16 mouse cellular contexts compared by ENCODE assay signal in the genomic region with DNA sequence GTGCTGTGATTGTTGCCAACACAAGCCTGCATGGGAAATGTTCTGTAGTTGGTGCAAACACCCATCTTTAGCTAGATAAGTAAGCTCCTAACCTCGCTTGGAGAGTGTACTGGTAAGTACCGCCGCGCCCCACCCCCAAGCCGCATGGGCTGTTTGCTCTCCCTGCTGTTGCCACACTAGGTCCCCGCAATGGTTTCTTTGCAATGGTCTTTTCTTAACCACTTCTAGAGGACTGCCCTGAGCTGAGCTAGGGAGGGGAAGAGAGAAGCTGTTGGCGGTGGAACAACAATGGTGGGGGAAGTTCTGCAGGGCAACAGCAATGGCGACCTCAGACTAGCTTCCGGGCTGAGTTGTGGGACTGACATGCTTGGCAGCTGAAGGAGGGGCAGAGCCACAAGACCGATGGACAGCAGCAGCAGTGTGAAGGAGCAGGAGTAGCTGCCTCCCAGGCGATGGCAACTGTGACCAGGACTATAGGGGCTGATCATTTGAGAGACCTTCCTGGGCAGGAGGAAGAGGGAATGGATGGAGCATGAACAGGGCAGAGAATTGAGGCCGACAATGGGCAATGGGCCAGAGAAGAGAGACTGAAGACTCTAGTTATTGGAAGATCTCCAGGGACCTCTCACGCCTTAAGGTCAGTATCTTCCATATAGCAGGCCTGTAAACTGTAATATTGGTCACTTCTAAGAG. TPM values are rescaled to one million over a fixed set of nuclear protein-coding genes. Genes with fewer than 3 reads are reported as not detected.
A peak's percentile ranks its signal among the peaks of the same experiment; 100 is the strongest.
DNase-seq lines count a peak whose midpoint lies in the region; ATAC-seq and TF ChIP-seq lines count a peak whose summit lies in the region.
"Had no signal": no experiment of that assay in that cellular context is flagged by ENCODE, and none has a peak within 500 bp of the region (broad histone marks: within the 10 kb centered on the region; RNA-seq: fewer than 3 reads in every experiment).

Gene Fam71b, plus strand, starts transcription at position 393 of the 693 bp plus-strand sequence.

- no peaks in the 10 kb centered on the region for H3K9me3 ChIP-seq in CH12.LX (replicated peaks; ENCODE audit: low read length)
- H3K9me3 ChIP-seq in lung, postnatal 0 days (ENCODE audit: low read length) = no peaks in the 10 kb centered on the region
- no peaks in the 10 kb centered on the region for H3K9me3 ChIP-seq in hindbrain, embryonic 12.5 days (replicated peaks)
- H3K9me3 ChIP-seq in heart, embryonic 11.5 days (replicated peaks; ENCODE audit: control insufficient read depth, low read length) = no peaks in the 10 kb centered on the region
- H3K9me3 ChIP-seq: forebrain, embryonic 13.5 days had no signal

- TF ChIP-seq EP300 in CH12.LX (IDR thresholded peaks at IDR 0.05; ENCODE audit: low read length) = no peak
- TF ChIP-seq EP300 in lung, postnatal 0 days (IDR thresholded peaks at IDR 0.05) = no peak

- peak within 1 kb of the TSS; percentile 53 for H3K9ac ChIP-seq in CH12.LX (ENCODE audit: insufficient read depth, low read depth)
- no peak within 1 kb of the TSS for H3K9ac ChIP-seq in lung, postnatal 0 days (replicated peaks; ENCODE audit: low read depth)
- no peak within 1 kb of the TSS for H3K9ac ChIP-seq in hindbrain, embryonic 12.5 days
- no peak within 1 kb of the TSS for H3K9ac ChIP-seq in heart, embryonic 11.5 days (ENCODE audit: low read depth, low read length)
- H3K9ac ChIP-seq: forebrain, embryonic 13.5 days had no signal

- in situ Hi-C loops in CH12.LX (cut with MboI; ENCODE audit: low pct_ligation_motif_present, low pct_unique_long_range_greater_than_20kb, low sequenced_read_pairs) = no loop called here

- H3K27me3 ChIP-seq in CH12.LX (replicated peaks) = no peaks in the 10 kb centered on the region
- no peaks in the 10 kb centered on the region for H3K27me3 ChIP-seq in lung, postnatal 0 days (replicated peaks; ENCODE audit: insufficient read depth, low read length)
- H3K27me3 ChIP-seq in splenic B cell, adult 2 months (ENCODE audit: control insufficient read depth, insufficient read depth, low read length, poor library complexity, severe bottlenecking) = no peaks in the 10 kb centered on the region
- no peaks in the 10 kb centered on the region for H3K27me3 ChIP-seq in hindbrain, embryonic 12.5 days
- H3K27me3 ChIP-seq in heart, embryonic 11.5 days (ENCODE audit: control insufficient read depth, insufficient read depth, low read length) = no peaks in the 10 kb centered on the region
- H3K27me3 ChIP-seq: forebrain, embryonic 13.5 days had no signal

- ATAC-seq in CD4-positive, CD25-positive, alpha-beta regulatory T cell, adult 4 months = no peak
- 0 out of 2 replicates have a peak, but pooled peaks have one; percentile 40 for ATAC-seq in lung, postnatal 0 days
- no peak for ATAC-seq in hindbrain, embryonic 12.5 days (ENCODE audit: low FRiP score)
- ATAC-seq in heart, embryonic 11.5 days (replicated peaks; ENCODE audit: insufficient number of reproducible peaks, low FRiP score, low TSS enrichment) = no peak
- ATAC-seq: forebrain, embryonic 13.5 days; intestine, postnatal 0 days had no signal

- TF ChIP-seq RAD21 in CH12.LX (IDR thresholded peaks at IDR 0.05; ENCODE audit: low read depth, low read length) = no peak; the same call in 1 of the 2 replicates

- 50% methylated on average over 13 of the region's 13 CpGs for WGBS in lung, postnatal 0 days
- WGBS in hindbrain, embryonic 12.5 days = 76% methylated on average over 13 of the region's 13 CpGs
- WGBS in heart, embryonic 11.5 days (ENCODE audit: insufficient replicate concordance) = 65% methylated on average over 13 of the region's 13 CpGs

- H3K4me2 ChIP-seq in CH12.LX (ENCODE audit: insufficient read depth, low read depth, poor library complexity, severe bottlenecking) = peak within 1 kb of the TSS; percentile 9; the same call in 1 of the 2 replicates
- H3K4me2 ChIP-seq in lung, postnatal 0 days (replicated peaks; ENCODE audit: low read depth, low read length) = no peak within 1 kb of the TSS
- no peak within 1 kb of the TSS for H3K4me2 ChIP-seq in hindbrain, embryonic 12.5 days (replicated peaks)
- H3K4me2 ChIP-seq in heart, embryonic 11.5 days = no peak within 1 kb of the TSS
- H3K4me2 ChIP-seq: forebrain, embryonic 13.5 days had no signal

- DNase-seq in CD4-positive, CD25-positive, alpha-beta regulatory T cell, adult 2 months (ENCODE audit: low read depth, low spot score) = peak; percentile 52
- DNase-seq in CH12.LX (ENCODE audit: extremely low read depth) = no peak
- DNase-seq in lung, postnatal 0 days (ENCODE audit: low spot score) = peak; percentile 8
- peak; percentile 13 for DNase-seq in splenic B cell, adult 2 months (ENCODE audit: low read depth, low spot score)
- no peak for DNase-seq in layer of hippocampus, adult 9-11 months
- DNase-seq: cerebellum, postnatal 25 days; gastrocnemius, postnatal 14 days; heart, postnatal 10 days had no signal

- H3K27ac ChIP-seq in CH12.LX (ENCODE audit: insufficient read depth, low read depth) = peak within 1 kb of the TSS; percentile 79
- H3K27ac ChIP-seq in lung, postnatal 0 days (ENCODE audit: low read length) = no peak within 1 kb of the TSS
- H3K27ac ChIP-seq in hindbrain, embryonic 12.5 days = no peak within 1 kb of the TSS
- H3K27ac ChIP-seq in heart, embryonic 11.5 days (ENCODE audit: low read depth, low read length) = no peak within 1 kb of the TSS
- H3K27ac ChIP-seq: forebrain, embryonic 13.5 days had no signal

- H3K4me1 ChIP-seq in CH12.LX (ENCODE audit: control insufficient read depth in 1 of 2, insufficient read depth in 2 of 2) = peaks cover 39 to 77% of the 10 kb centered on the region in 2 experiments
- H3K4me1 ChIP-seq in lung, postnatal 0 days (ENCODE audit: insufficient read depth, low read depth, low read length) = no peaks in the 10 kb centered on the region
- no peaks in the 10 kb centered on the region for H3K4me1 ChIP-seq in hindbrain, embryonic 12.5 days
- H3K4me1 ChIP-seq in heart, embryonic 11.5 days (ENCODE audit: control insufficient read depth, insufficient read depth, low read length) = no peaks in the 10 kb centered on the region
- H3K4me1 ChIP-seq: forebrain, embryonic 13.5 days had no signal

- peak; percentile 30; the same call in 1 of the 2 replicates for TF ChIP-seq POLR2A in CH12.LX (IDR thresholded peaks at IDR 0.05; ENCODE audit: low read depth, low read length)

- H3K79me2 ChIP-seq in CH12.LX (replicated peaks; ENCODE audit: control insufficient read depth, extremely low read depth, insufficient read depth, poor library complexity, severe bottlenecking) = no peaks in the 10 kb centered on the region

- no peaks in the 10 kb centered on the region for H3K36me3 ChIP-seq in CH12.LX (replicated peaks in 1 of 2; ENCODE audit: control insufficient read depth in 1 of 2, insufficient read depth in 1 of 2, low read length in 1 of 2)
- no peaks in the 10 kb centered on the region for H3K36me3 ChIP-seq in lung, postnatal 0 days (ENCODE audit: insufficient read depth, low read length)
- H3K36me3 ChIP-seq in splenic B cell, adult 2 months (ENCODE audit: control insufficient read depth, insufficient read depth, low read length, poor library complexity, severe bottlenecking) = no peaks in the 10 kb centered on the region
- no peaks in the 10 kb centered on the region for H3K36me3 ChIP-seq in hindbrain, embryonic 12.5 days
- H3K36me3 ChIP-seq in heart, embryonic 11.5 days (ENCODE audit: control insufficient read depth, insufficient read depth, low read length) = no peaks in the 10 kb centered on the region

- peak within 1 kb of the TSS in 2 of 3 experiments; percentile 10 to 49 for H3K4me3 ChIP-seq in CH12.LX (replicated peaks in 1 of 3; ENCODE audit: low read depth in 2 of 3, low read length in 2 of 3, poor library complexity in 1 of 3)
- H3K4me3 ChIP-seq in lung, postnatal 0 days (ENCODE audit: low read depth, low read length) = no peak within 1 kb of the TSS
- no peak within 1 kb of the TSS for H3K4me3 ChIP-seq in hindbrain, embryonic 12.5 days
- no peak within 1 kb of the TSS for H3K4me3 ChIP-seq in heart, embryonic 11.5 days (ENCODE audit: low read depth, low read length)
- H3K4me3 ChIP-seq: forebrain, embryonic 13.5 days had no signal

- dilution Hi-C loops in CH12.LX (cut with MboI; ENCODE audit: extremely low pct_ligation_motif_present, extremely low pct_unique_long_range_greater_than_20kb, low sequenced_read_pairs) = no loop called here

- TF ChIP-seq CTCF in CH12.LX (conservative IDR thresholded peaks at IDR 0.05 in 1 of 2, IDR thresholded peaks at IDR 0.05 in 1 of 2; ENCODE audit: low read depth in 2 of 2, low read length in 2 of 2) = no peak
- no peak for TF ChIP-seq CTCF in lung, postnatal 0 days (IDR thresholded peaks at IDR 0.05)

TF ChIP-seq in CH12.LX, 34 proteins besides CTCF, POLR2A, EP300 and RAD21 (continues in another document):
- TF ChIP-seq NELFE (IDR thresholded peaks at IDR 0.05; ENCODE audit: low read depth, low read length) (peak; percentile 54; the same call in 1 of the 2 replicates), PAX5 (IDR thresholded peaks at IDR 0.05; ENCODE audit: low read length) (no peak), ZMIZ1 (IDR thresholded peaks at IDR 0.05; ENCODE audit: low read depth, low read length) (0 out of 2 replicates have a peak, but pooled peaks have one; percentile 17), UBTF (IDR thresholded peaks at IDR 0.05; ENCODE audit: low read depth, low read length) (peak; percentile 80), JUN (IDR thresholded peaks at IDR 0.05; ENCODE audit: insufficient read depth, low read depth, low read length) (no peak), RCOR1 (conservative IDR thresholded peaks at IDR 0.05; ENCODE audit: low read depth, low read length) (peak; percentile 29; the same call in 1 of the 2 replicates), BHLHE40 (IDR thresholded peaks at IDR 0.05; ENCODE audit: low read depth, low read length) (peak; percentile 7; the same call in 1 of the 2 replicates), ZC3H11A (IDR thresholded peaks at IDR 0.05; ENCODE audit: low read depth, low read length) (no peak), CHD2 (IDR thresholded peaks at IDR 0.05; ENCODE audit: low read length) (peak; percentile 70), KAT2A (IDR thresholded peaks at IDR 0.05; ENCODE audit: insufficient replicate concordance, low read length) (no peak), ZKSCAN1 (IDR thresholded peaks at IDR 0.05; ENCODE audit: borderline replicate concordance, low read depth, low read length) (no peak), E2F4 (IDR thresholded peaks at IDR 0.05; ENCODE audit: insufficient replicate concordance, low read depth, low read length) (no peak), POLR2AphosphoS2 (IDR thresholded peaks at IDR 0.05; ENCODE audit: low read depth, low read length) (no peak)

RNA-seq across cellular contexts. Expression of gene Fam71b, which starts in this region (rescaled TPM):
- under 1 TPM in 1 of 2 experiments, not detected in 1; 0.28 TPM for polyA plus RNA-seq in CD4-positive, CD25-positive, alpha-beta regulatory T cell, adult 4 months (2017; shearing (Covaris generic))
- total RNA-seq in CH12.LX (2012; rRNA removed) (2.6 and 2.7 TPM in 2 replicates), CH12.LX (2014; rRNA removed) (0.46 TPM in 1 of 2 replicates, not detected in the other)
- 2.4 and 2.6 TPM in 2 replicates for polyA plus RNA-seq in CH12.LX (2012; ENCODE audit: insufficient read length, low read depth)
- not detected in 2 replicates for polyA plus RNA-seq in lung, postnatal 0 days (2015; fragmentation: Nextera tagmentation; extraction: Ambion mirVana)
- polyA plus RNA-seq in hindbrain, embryonic 12.5 days (2016; fragmentation: Nextera tagmentation; extraction: Ambion mirVana) = not detected in 2 replicates
- 0.07 TPM in 1 of 2 replicates, not detected in the other for polyA plus RNA-seq in heart, embryonic 11.5 days (2014; fragmentation: Nextera tagmentation; extraction: Ambion mirVana)
- total RNA-seq: gastrocnemius, postnatal 14 days; heart, postnatal 10 days; left cerebral cortex, postnatal 14 days; MEL had no signal
- polyA plus RNA-seq: embryonic facial prominence, embryonic 14.5 days; forebrain, embryonic 13.5 days; intestine, postnatal 0 days had no signal

Comparison
In these comparisons a context has a peak if more than half of its experiments do, and no peak if none do; other contexts are left out.
1. Peak in DNase-seq and ATAC-seq in lung, postnatal 0 days; RNA of the gene not detected or under 1 TPM.
2. DNase-seq: peak in CD4-positive, CD25-positive, alpha-beta regulatory T cell, adult 2 months (single experiment) and splenic B cell, adult 2 months (single experiment); none in CH12.LX (single experiment) and layer of hippocampus, adult 9-11 months (single experiment).
3. H3K4me3 ChIP-seq: peak in CH12.LX (2 of 3); none in lung, postnatal 0 days (single experiment), hindbrain, embryonic 12.5 days (single experiment) and heart, embryonic 11.5 days (single experiment).